Mouse (Mus musculus): ENCODE results near the gene Cox10. TPM values are rescaled to one million over a fixed set of nuclear protein-coding genes. Genes with fewer than 3 reads are reported as not detected.

Gene Cox10
- polyA plus RNA-seq, 1 experiment from 2014 or later: 28.7 TPM

DNA sequence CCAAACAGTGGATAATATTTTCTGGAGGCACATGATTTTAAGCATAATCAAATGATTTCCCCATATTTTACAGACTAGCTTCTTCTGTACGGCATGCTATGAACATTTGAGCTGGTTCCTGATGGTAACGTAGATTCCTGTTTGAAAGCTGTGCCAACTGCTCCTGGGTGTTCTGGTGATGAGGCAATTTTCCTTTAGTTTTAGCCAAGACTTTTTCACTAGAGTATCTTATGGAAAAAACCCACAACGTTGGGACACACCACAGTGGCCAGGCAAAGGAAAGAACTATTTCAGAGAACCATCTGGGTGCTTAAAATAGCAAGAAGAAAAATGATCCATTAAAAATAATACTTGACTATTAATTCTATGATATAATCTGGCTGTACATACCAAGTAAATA lies 35.2 kb downstream of the Cox10 start:
- no peak overlapping the region for H3K4me2 ChIP-seq
- H3K9ac ChIP-seq: no peak overlapping the region
- no peaks in the 10 kb centered on the region for H3K4me1 ChIP-seq
- H3K27ac ChIP-seq: no peak overlapping the region
- H3K9me3 ChIP-seq (replicated peaks): no peaks in the 10 kb centered on the region
- H3K36me3 ChIP-seq: no peaks in the 10 kb centered on the region
- H3K27me3 ChIP-seq: no peaks in the 10 kb centered on the region
- H3K4me3 ChIP-seq (replicated peaks): no peak overlapping the region
- 88% methylated on average over 3 of the region's 3 CpGs for WGBS
- no peak for ATAC-seq (replicated peaks; ENCODE audit: low FRiP score)

DNA sequence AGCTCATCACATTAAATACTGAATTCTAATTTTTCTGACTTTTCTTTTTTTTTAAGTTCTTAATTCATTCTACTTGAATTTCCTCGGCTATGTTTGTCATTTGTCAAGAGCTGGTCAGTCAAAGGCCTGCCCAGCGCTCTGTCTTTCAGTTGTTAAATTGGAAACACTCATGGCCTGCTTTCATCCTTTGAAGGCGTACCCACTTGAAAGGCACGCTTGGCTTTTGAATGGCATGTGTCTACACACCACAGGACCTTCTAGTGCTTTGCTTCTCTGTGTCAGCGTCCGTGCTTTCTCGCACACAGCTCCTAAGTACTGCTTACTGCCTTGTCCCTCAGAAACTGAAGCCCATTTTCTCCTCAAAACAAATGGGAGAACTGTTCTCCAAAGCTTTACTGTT lies 38.0 kb downstream of the Cox10 start:
- Histone ChIP-seq H3K9ac (no peak overlapping the region), H3K4me3 (replicated peaks) (no peak overlapping the region), H3K27ac (no peak overlapping the region), H3K4me1 (peaks cover 3% of the 10 kb centered on the region; the same call in 1 of the 2 replicates), H3K9me3 (replicated peaks) (no peaks in the 10 kb centered on the region), H3K36me3 (no peaks in the 10 kb centered on the region), H3K4me2 (no peak overlapping the region), H3K27me3 (no peaks in the 10 kb centered on the region)
- ATAC-seq (replicated peaks; ENCODE audit: low FRiP score): no peak
- 86% methylated on average over 7 of the region's 7 CpGs for WGBS

DNA sequence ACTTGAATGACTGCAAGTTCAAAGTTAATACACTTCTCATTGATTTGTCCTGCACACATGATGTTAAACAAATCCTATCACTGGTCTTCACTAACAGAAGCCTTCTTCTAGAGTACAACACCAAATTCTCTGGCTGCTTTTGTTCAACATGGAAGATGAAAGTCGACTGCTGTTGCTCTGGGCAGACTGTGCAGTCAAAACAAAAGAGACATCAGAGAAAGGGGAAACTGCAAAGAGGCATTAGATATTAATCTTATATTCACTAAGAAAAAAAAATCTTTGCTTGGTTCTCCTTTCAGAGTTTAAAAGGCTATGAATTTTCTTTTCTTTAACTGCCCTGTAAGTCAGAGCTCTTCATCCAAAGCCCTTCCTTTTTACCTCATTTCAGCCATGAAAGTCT lies 39.7 kb downstream of the Cox10 start:
- Histone ChIP-seq H3K9me3 (replicated peaks) (no peaks in the 10 kb centered on the region), H3K4me3 (replicated peaks) (no peak overlapping the region), H3K4me1 (peaks cover 3% of the 10 kb centered on the region; the same call in 1 of the 2 replicates), H3K27ac (no peak overlapping the region), H3K27me3 (no peaks in the 10 kb centered on the region), H3K36me3 (no peaks in the 10 kb centered on the region), H3K4me2 (no peak overlapping the region), H3K9ac (no peak overlapping the region)
- WGBS: 56% methylated on average over 1 of the region's 1 CpGs
- no peak for ATAC-seq (replicated peaks; ENCODE audit: low FRiP score)

DNA sequence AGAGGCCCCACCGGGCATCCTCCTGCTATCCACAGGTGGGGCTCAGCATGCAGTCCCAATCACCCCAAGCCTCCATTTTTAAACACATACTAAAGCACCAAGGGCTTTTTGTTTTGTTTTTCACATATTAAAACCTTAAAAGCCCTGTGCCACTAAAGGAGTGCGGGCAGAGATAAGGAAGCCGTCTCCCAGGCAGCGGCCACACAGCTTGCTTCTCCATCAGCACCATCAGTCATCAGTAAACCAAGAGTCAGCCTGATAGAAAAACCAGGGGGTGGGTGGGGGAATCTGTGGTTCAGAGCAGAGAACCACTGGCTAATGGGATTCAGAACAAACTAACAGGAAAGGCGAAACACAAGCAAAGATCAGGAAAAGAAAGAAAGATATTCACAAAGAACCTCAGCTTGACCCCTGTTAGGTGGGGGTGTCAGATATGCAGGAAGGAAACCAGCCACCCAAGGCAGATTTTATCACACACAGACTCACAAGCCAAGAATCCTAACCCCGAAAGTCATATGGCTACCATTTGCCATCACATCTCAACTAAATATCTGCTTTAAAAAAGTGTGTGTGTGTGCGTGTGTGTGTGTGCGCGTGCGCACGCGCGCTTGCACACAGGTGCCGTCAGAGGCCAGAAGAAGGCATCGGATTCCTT lies 41.7 kb downstream of the Cox10 start:
- no peaks in the 10 kb centered on the region for H3K36me3 ChIP-seq
- WGBS: 72% methylated on average over 15 of the region's 15 CpGs
- no peak overlapping the region for H3K9ac ChIP-seq
- H3K4me2 ChIP-seq: no peak overlapping the region
- H3K9me3 ChIP-seq (replicated peaks): no peaks in the 10 kb centered on the region
- no peak for ATAC-seq (replicated peaks; ENCODE audit: low FRiP score)
- H3K4me1 ChIP-seq: peaks cover 3% of the 10 kb centered on the region; the same call in 1 of the 2 replicates
- peak overlapping the region; percentile 46; the same call in 1 of the 2 replicates for H3K27ac ChIP-seq
- H3K4me3 ChIP-seq (replicated peaks): no peak overlapping the region
- no peaks in the 10 kb centered on the region for H3K27me3 ChIP-seq

DNA sequence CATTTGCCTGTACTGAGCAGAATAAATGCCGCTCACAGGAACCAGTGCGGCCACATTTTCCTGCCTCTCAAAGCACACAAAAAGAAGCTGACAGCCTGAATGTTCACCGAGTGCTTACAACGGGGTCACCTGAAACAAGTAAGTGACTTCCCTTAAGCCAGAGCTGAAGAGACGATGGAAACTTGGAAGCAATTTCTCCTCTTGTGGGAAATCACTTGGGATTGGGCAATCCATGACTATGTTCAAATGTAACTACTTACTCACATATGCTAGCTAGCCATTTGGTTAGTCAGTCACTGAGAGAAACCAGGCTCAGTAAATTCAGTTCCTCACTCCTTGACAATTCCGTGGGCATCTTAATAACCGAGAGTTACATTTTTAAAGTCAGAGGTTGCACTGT lies 43.0 kb downstream of the Cox10 start:
- H3K9me3 ChIP-seq (replicated peaks): no peaks in the 10 kb centered on the region
- H3K9ac ChIP-seq: no peak overlapping the region
- H3K4me1 ChIP-seq: peaks cover 3% of the 10 kb centered on the region; the same call in 1 of the 2 replicates
- H3K4me2 ChIP-seq: no peak overlapping the region
- 0 out of 2 replicates have a peak overlapping the region, but pooled peaks have one; percentile 46 for H3K27ac ChIP-seq
- no peak for ATAC-seq (replicated peaks; ENCODE audit: low FRiP score)
- no peaks in the 10 kb centered on the region for H3K36me3 ChIP-seq
- H3K27me3 ChIP-seq: no peaks in the 10 kb centered on the region
- no peak overlapping the region for H3K4me3 ChIP-seq (replicated peaks)
- 83% methylated on average over 7 of the region's 7 CpGs for WGBS

DNA sequence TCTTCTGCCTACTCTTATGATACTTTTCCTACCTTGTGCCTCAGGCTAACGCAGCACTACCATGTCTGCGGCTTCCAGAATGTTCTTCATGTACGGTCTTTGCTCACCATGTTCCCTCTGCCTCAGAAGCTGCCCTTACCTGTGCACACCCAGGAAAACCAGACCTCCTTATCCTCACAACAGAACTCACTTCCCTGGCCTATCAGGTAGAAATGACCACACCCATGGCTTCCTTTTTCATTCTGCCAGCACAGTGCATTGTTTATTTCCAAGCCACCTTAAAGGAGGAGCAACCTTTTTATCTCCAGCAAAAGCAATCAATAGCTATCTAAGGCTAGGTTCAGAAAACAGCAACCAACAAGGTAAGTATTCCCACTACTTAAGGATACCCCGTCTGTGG lies 43.6 kb downstream of the Cox10 start:
- ATAC-seq (replicated peaks; ENCODE audit: low FRiP score): no peak
- Histone ChIP-seq H3K4me2 (no peak overlapping the region), H3K27me3 (no peaks in the 10 kb centered on the region), H3K36me3 (no peaks in the 10 kb centered on the region), H3K9me3 (replicated peaks) (no peaks in the 10 kb centered on the region), H3K4me1 (peaks cover 3% of the 10 kb centered on the region; the same call in 1 of the 2 replicates), H3K4me3 (replicated peaks) (no peak overlapping the region), H3K9ac (no peak overlapping the region), H3K27ac (no peak overlapping the region)
- WGBS: 89% methylated on average over 4 of the region's 4 CpGs

DNA sequence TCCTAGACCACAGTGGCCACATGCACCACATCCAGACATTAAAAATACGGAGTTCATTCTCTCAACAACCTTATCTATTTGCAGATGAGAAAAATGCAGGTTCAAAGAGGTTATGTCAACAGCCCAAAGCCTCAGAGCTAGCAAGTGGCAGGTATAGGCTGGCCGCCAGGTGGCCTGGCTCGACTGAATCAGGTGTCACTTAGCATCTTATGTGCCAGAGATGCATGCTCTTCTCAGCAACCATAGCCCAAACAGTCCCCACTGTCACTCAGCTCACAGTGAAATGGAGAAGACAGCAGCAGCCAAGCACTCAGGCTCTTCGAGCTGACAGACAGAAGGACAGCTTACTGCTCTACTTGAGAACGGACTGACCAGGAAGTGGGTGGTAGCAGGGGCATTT lies 44.6 kb downstream of the Cox10 start:
- Histone ChIP-seq H3K4me2 (no peak overlapping the region), H3K4me1 (peaks cover 3% of the 10 kb centered on the region; the same call in 1 of the 2 replicates), H3K27me3 (no peaks in the 10 kb centered on the region), H3K9me3 (replicated peaks) (no peaks in the 10 kb centered on the region), H3K4me3 (replicated peaks) (no peak overlapping the region), H3K36me3 (0 out of 2 replicates have a peak, but pooled peaks cover 2% of the 10 kb centered on the region), H3K27ac (no peak overlapping the region), H3K9ac (no peak overlapping the region)
- no peak for ATAC-seq (replicated peaks; ENCODE audit: low FRiP score)
- 76% methylated on average over 5 of the region's 5 CpGs for WGBS

DNA sequence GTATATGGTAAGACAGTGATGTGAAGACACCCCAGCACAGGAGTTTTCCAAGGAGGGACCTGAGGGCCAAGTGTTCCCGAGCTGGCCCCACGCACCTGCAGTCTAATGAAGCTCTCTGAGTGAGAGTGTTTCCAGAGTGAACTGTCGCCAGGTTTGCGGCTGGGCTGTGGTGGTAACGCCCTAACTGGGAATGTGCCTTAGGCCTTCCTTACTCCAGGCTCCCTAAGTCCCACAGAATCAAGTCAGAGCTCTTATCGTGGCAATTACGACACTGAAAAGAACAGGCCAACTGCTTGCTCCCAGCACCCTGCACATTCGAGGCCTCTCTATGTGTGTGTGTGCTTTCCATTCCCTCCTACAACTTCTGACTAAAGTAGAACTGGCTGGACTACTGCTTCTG lies 51.8 kb downstream of the Cox10 start:
- WGBS: 66% methylated on average over 8 of the region's 8 CpGs

DNA sequence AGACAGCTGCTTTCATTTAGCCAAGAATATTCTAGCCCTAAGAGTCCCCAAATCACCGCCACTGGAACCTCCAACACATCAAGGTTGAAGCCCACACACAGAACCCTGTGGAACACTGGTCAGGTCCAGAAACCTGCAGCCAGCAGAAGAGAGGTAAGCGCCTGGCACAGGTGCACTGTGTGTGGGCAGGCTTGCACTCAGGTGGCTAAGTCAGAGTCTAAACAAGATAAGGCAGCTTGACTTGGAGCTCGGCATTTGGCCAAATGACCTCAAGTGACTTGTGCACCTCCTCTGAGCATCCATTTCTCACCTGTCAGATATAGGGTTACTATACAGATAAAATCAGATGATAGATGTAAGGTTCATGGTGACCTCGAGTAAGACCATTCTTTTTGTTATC lies 53.4 kb downstream of the Cox10 start:
- Histone ChIP-seq H3K36me3 (0 out of 2 replicates have a peak, but pooled peaks cover 3% of the 10 kb centered on the region), H3K27me3 (no peaks in the 10 kb centered on the region), H3K4me1 (peaks cover 28% of the 10 kb centered on the region), H3K9ac (no peak overlapping the region), H3K9me3 (replicated peaks) (no peaks in the 10 kb centered on the region), H3K27ac (no peak overlapping the region), H3K4me3 (replicated peaks) (no peak overlapping the region), H3K4me2 (no peak overlapping the region)
- 51% methylated on average over 4 of the region's 4 CpGs for WGBS
- ATAC-seq (replicated peaks; ENCODE audit: low FRiP score): no peak

More for the DNA sequence above, 51.8 kb downstream of the Cox10 start:
- Histone ChIP-seq H3K4me3 (replicated peaks) (no peak overlapping the region), H3K36me3 (0 out of 2 replicates have a peak, but pooled peaks cover 3% of the 10 kb centered on the region), H3K9me3 (replicated peaks) (no peaks in the 10 kb centered on the region), H3K27me3 (no peaks in the 10 kb centered on the region), H3K27ac (0 out of 2 replicates have a peak overlapping the region, but pooled peaks have one; percentile 10), H3K4me2 (no peak overlapping the region), H3K9ac (no peak overlapping the region), H3K4me1 (peaks cover 25% of the 10 kb centered on the region)
- ATAC-seq (replicated peaks; ENCODE audit: low FRiP score): no peak

DNA sequence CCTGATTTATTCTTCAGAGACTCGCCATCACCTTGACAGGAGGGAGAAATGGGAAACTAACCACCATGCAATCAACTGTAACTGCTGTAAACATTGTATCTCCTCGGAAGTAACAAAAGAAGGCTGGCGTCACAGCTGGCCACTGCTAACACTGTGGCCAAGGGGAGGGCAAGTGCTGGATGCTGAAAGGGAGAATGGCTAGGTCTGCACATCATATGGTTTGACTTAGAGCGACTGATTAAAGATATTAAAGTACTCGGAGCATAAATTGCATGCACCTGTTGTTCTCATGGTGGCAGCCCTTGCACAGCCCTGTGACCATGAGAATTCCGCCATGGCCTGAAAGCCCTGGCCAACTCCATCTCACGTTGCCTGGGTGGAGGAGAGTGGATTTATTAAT lies 54.7 kb downstream of the Cox10 start:
- Histone ChIP-seq H3K9me3 (replicated peaks) (no peaks in the 10 kb centered on the region), H3K4me2 (no peak overlapping the region), H3K4me3 (replicated peaks) (no peak overlapping the region), H3K27ac (no peak overlapping the region), H3K4me1 (peaks cover 28% of the 10 kb centered on the region), H3K27me3 (no peaks in the 10 kb centered on the region), H3K36me3 (0 out of 2 replicates have a peak, but pooled peaks cover under 1% of the 10 kb centered on the region), H3K9ac (no peak overlapping the region)
- peak; percentile 49; the same call in 1 of the 2 replicates for ATAC-seq (replicated peaks; ENCODE audit: low FRiP score)
- 43% methylated on average over 7 of the region's 7 CpGs for WGBS

DNA sequence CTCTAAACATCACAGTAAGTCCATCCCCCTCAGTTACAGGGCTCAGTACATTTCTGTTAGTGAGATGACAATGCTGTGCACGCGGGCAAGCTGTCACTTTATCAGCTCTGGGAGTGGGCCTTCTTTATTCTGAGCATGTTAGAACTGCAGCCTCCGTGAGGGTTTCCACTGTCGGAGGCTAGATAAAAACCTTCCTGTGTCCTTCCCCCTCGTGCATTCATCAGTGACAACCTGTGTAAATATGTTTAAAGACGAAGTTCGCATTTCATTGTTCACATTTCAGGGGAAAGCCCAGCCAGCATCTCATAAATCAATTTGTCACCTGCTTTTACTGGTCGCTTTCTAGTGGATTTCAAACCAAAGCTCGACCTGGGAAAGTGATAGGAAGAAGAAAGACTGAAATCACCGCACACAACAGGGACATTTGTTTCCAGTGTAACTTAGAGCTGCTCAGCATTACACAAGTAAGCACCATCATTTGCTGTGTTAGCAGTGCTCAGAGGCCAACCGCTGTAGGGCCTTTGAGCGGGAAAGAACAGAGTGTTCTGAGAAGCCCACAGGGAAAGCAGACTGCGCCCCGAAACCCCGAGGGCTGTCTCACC lies 55.8 kb downstream of the Cox10 start:
- peaks cover 28% of the 10 kb centered on the region for H3K4me1 ChIP-seq
- H3K9me3 ChIP-seq (replicated peaks): no peaks in the 10 kb centered on the region
- WGBS: 26% methylated on average over 15 of the region's 15 CpGs
- no peak overlapping the region for H3K4me2 ChIP-seq
- H3K36me3 ChIP-seq: no peaks in the 10 kb centered on the region
- no peak overlapping the region for H3K9ac ChIP-seq
- H3K27ac ChIP-seq: peak overlapping the region; percentile 52; the same call in 1 of the 2 replicates
- H3K27me3 ChIP-seq: no peaks in the 10 kb centered on the region
- H3K4me3 ChIP-seq (replicated peaks): no peak overlapping the region
- no peak for ATAC-seq (replicated peaks; ENCODE audit: low FRiP score)

DNA sequence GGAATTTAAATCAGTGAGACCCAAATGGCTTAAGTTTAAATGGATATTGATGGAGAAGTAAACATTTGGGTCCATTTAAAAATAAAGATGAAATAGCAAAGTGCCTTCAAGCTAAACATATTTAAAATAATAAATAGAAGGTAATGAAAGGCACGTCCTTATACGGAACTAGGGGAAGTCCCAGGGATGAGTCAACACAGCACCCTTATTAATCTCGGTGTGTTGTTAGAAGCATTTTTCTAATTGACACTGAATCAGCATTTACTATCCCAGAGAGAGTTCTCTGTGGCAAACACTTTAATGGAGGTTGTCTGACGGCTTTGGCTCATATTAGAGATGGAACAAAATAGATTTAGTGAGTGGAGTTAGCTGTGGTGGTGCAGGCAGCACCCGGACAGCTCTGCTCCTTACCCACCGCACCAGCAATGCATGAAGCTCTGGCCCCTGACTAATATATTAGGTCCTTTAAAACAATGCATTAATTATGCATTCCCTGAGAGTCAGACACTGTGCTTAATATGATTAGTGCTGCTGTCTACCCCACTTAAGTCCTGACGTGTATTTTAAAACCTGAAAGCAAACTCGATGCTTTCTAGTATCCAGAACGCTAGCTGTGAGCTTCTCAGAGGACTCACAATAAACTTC lies 56.7 kb downstream of the Cox10 start:
- Histone ChIP-seq H3K4me1 (peaks cover 28% of the 10 kb centered on the region), H3K4me2 (no peak overlapping the region), H3K9me3 (replicated peaks) (no peaks in the 10 kb centered on the region), H3K36me3 (no peaks in the 10 kb centered on the region), H3K27me3 (no peaks in the 10 kb centered on the region), H3K4me3 (replicated peaks) (no peak overlapping the region), H3K27ac (no peak overlapping the region), H3K9ac (no peak overlapping the region)
- ATAC-seq (replicated peaks; ENCODE audit: low FRiP score): no peak
- 39% methylated on average over 9 of the region's 9 CpGs for WGBS

All from kidney, embryonic 15.5 days (tissue).